Mouse (Mus musculus) midbrain, embryonic 15.5 days (tissue): ENCODE measurements around the gene Mars. TPM values are rescaled to one million over a fixed set of nuclear protein-coding genes. Genes with fewer than 3 reads are reported as not detected.
A peak's percentile ranks its signal among the peaks of the same experiment; 100 is the strongest.

Source experiments
- ATAC-seq: fragments of 200-750 bp; cut with Nextera tagmentation; replicated peaks from 2 replicates; pipeline ENCODE4 v1.8.0; 2017; ENCODE audit warnings: moderate TSS enrichment
- H3K27ac ChIP-seq: fragments of 300-500 bp; sonication (generic); 2 replicates; pipeline ENCODE4 v1.5.1; 2015; ENCODE audit warnings: mild to moderate bottlenecking, inconsistent platforms
- H3K27me3 ChIP-seq: fragments of 300-500 bp; sonication (generic); replicated peaks from 2 replicates; pipeline ENCODE4 v1.6.1; 2015; ENCODE audit warnings: inconsistent platforms
- H3K36me3 ChIP-seq: fragments of 300-500 bp; sonication (generic); replicated peaks from 2 replicates; pipeline ENCODE4 v1.6.1; 2015; ENCODE audit warnings: inconsistent platforms
- H3K4me1 ChIP-seq: fragments of 300-500 bp; sonication (generic); 2 replicates; pipeline ENCODE4 v1.6.1; 2015; ENCODE audit warnings: inconsistent platforms
- H3K4me2 ChIP-seq: fragments of 300-500 bp; sonication (generic); 2 replicates; pipeline ENCODE4 v1.6.1; 2015; ENCODE audit warnings: inconsistent platforms, mild to moderate bottlenecking, moderate library complexity
- H3K4me3 ChIP-seq: fragments of 300-500 bp; sonication (generic); 2 replicates; pipeline ENCODE4 v1.5.1; 2015; ENCODE audit warnings: mild to moderate bottlenecking, inconsistent platforms
- H3K9ac ChIP-seq: fragments of 300-500 bp; sonication (generic); 2 replicates; pipeline ENCODE4 v1.6.1; 2015; ENCODE audit warnings: mild to moderate bottlenecking, inconsistent platforms
- H3K9me3 ChIP-seq: fragments of 300-500 bp; sonication (generic); 2 replicates; pipeline ENCODE4 v1.6.1; 2016; ENCODE audit warnings: inconsistent platforms
- WGBS: fragments of 180-500 bp; shearing (Covaris S2); methylation state at CpG from one replicate; pipeline ENCODE4 v1.1.7; 2015; ENCODE audit warnings: mixed read lengths; 5-methylcytosine and 5-hydroxymethylcytosine counted together
- polyA plus RNA-seq: library from polyadenylated mRNA; unstranded; fragments of >200 nt; fragmentation: Nextera tagmentation; extraction: Ambion mirVana; gene quantifications from 2 replicates; pipeline ENCODE4 v1.2.1, GENCODE M21; 2015

Gene Mars
- 121 and 123 TPM in 2 replicates for polyA plus RNA-seq

GRCm38 (mm10) chr10:127311476-127312355, at the start of gene Mars:
TSS of gene Mars (minus strand) at chr10:127311786.
- WGBS: under 1% methylated on average over 65 of the region's 65 CpGs
- Histone ChIP-seq H3K4me2 (peak within 1 kb of the TSS; percentile 88), H3K27me3 (no peaks in the 10 kb centered on the region), H3K9me3 (no peaks in the 10 kb centered on the region), H3K36me3 (peaks cover 18% of the 10 kb centered on the region), H3K27ac (peak within 1 kb of the TSS; percentile 85), H3K4me1 (peaks cover 20% of the 10 kb centered on the region), H3K4me3 (peak within 1 kb of the TSS; percentile 73), H3K9ac (peak within 1 kb of the TSS; percentile 87)
- peak; percentile 97 for ATAC-seq

- Histone ChIP-seq H3K4me2 (no peak overlapping the region), H3K9me3 (no peaks in the 10 kb centered on the region), H3K27me3 (no peaks in the 10 kb centered on the region), H3K27ac (no peak overlapping the region), H3K4me3 (no peak overlapping the region), H3K9ac (no peak overlapping the region), H3K4me1 (no peaks in the 10 kb centered on the region), H3K36me3 (no peaks in the 10 kb centered on the region)
- ATAC-seq: no peak
- WGBS: 84% methylated on average over 3 of the region's 3 CpGs
Measured at GRCm38 (mm10) chr10:127360714-127361113, 49.1 kb upstream of the Mars start.

DNA sequence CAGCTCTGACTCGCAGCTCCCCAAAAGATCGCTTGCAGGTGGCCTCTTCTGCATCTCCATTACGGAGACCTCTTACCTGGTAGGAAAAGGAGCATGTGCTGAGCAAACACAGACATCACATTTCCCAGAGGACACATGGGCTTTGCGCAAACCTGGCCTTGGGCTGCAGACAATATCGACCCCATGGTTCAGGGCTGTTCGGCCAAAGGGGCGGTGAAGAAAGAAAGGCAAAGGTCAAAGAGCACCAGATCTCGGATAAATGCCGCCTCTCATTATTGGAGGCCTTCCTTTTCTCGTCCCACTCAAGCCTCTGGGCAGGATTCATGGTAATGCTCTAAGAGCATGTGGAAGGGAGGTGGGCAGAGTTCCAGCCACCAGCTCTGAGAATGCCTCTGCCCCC, 43.8 kb upstream of the Mars start:
- Histone ChIP-seq H3K4me3 (no peak overlapping the region), H3K4me2 (no peak overlapping the region)
- 35% methylated on average over 10 of the region's 10 CpGs for WGBS

GRCm38 (mm10) chr10:127353909-127354895, 42.6 kb upstream of the Mars start, which contains the start of gene Inhbe:
TSS of gene Inhbe (minus strand) at chr10:127354411.
- H3K4me1 ChIP-seq: peaks cover 5% of the 10 kb centered on the region; the same call in 1 of the 2 replicates
- no peak within 1 kb of the TSS for H3K4me2 ChIP-seq
- no peak within 1 kb of the TSS for H3K9ac ChIP-seq
- H3K9me3 ChIP-seq: no peaks in the 10 kb centered on the region
- ATAC-seq: no peak
- no peak within 1 kb of the TSS for H3K4me3 ChIP-seq
- H3K27me3 ChIP-seq: no peaks in the 10 kb centered on the region
- WGBS: 89% methylated on average over 18 of the region's 18 CpGs
- no peak within 1 kb of the TSS for H3K27ac ChIP-seq
- no peaks in the 10 kb centered on the region for H3K36me3 ChIP-seq

More for the DNA sequence above, 43.8 kb upstream of the Mars start:
- peaks cover 5% of the 10 kb centered on the region; the same call in 1 of the 2 replicates for H3K4me1 ChIP-seq
- no peak overlapping the region for H3K27ac ChIP-seq
- H3K9me3 ChIP-seq: no peaks in the 10 kb centered on the region
- H3K9ac ChIP-seq: no peak overlapping the region
- no peaks in the 10 kb centered on the region for H3K27me3 ChIP-seq
- ATAC-seq: no peak
- H3K36me3 ChIP-seq: no peaks in the 10 kb centered on the region

DNA sequence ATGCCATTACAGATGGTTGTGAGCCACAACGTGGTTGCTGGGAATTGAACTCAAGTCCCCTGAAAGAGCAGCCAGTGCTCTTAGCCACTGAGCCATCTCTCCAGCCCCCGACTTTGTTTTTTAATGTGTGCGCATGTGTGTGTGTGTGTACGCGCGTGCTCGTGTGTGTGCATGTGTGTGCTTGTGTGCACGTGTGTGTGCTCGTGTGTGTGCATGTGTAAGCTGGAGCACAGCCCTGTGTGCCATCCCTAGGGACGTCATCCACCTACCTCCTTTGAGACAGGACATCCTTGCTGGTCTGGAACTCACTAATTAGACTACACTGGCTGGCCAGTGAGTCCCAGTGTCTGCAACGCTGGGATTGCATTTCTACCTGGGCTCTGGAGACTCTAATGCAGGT, 41.2 kb upstream of the Mars start:
- Histone ChIP-seq H3K27ac (no peak overlapping the region), H3K9me3 (no peaks in the 10 kb centered on the region), H3K4me2 (no peak overlapping the region), H3K9ac (no peak overlapping the region), H3K4me1 (peaks cover 5% of the 10 kb centered on the region; the same call in 1 of the 2 replicates), H3K36me3 (no peaks in the 10 kb centered on the region), H3K4me3 (no peak overlapping the region), H3K27me3 (no peaks in the 10 kb centered on the region)
- no peak for ATAC-seq
- 87% methylated on average over 11 of the region's 11 CpGs for WGBS

- ATAC-seq: no peak
- WGBS: 94% methylated on average over 9 of the region's 9 CpGs
- Histone ChIP-seq H3K27ac (no peak overlapping the region), H3K9ac (no peak overlapping the region), H3K4me1 (peaks cover 5% of the 10 kb centered on the region; the same call in 1 of the 2 replicates), H3K36me3 (no peaks in the 10 kb centered on the region), H3K4me2 (no peak overlapping the region), H3K27me3 (no peaks in the 10 kb centered on the region), H3K4me3 (no peak overlapping the region), H3K9me3 (no peaks in the 10 kb centered on the region)
Measured at GRCm38 (mm10) chr10:127352187-127352586, 40.6 kb upstream of the Mars start.

- Histone ChIP-seq H3K4me3 (no peak overlapping the region), H3K9me3 (no peaks in the 10 kb centered on the region), H3K4me1 (peaks cover 5% of the 10 kb centered on the region; the same call in 1 of the 2 replicates), H3K4me2 (no peak overlapping the region), H3K9ac (no peak overlapping the region), H3K36me3 (no peaks in the 10 kb centered on the region), H3K27me3 (no peaks in the 10 kb centered on the region), H3K27ac (no peak overlapping the region)
- ATAC-seq: no peak
- 74% methylated on average over 8 of the region's 8 CpGs for WGBS
Measured at GRCm38 (mm10) chr10:127351719-127352118, 40.1 kb upstream of the Mars start.

DNA sequence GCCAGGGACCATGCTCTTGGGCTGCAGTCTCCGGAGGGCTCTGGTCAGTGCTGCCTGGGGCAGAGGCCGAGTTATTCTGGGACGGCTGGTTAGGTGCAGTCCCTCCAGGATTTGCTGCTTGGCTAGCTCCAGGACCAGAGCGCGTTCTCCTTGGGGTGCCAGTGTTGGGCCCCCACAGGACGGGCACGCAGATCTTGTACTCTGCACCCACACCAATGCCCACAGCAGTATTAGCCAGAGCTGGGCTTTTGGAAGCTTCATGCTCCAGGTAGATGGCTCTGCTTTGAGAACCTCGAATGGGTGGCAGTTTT, 39.7 kb upstream of the Mars start:
- ATAC-seq: no peak
- Histone ChIP-seq H3K27me3 (no peaks in the 10 kb centered on the region), H3K36me3 (no peaks in the 10 kb centered on the region), H3K4me2 (peak overlapping the region; percentile 42; the same call in 1 of the 2 replicates), H3K9ac (no peak overlapping the region), H3K9me3 (no peaks in the 10 kb centered on the region), H3K4me1 (peaks cover 5% of the 10 kb centered on the region; the same call in 1 of the 2 replicates), H3K4me3 (no peak overlapping the region), H3K27ac (no peak overlapping the region)
- WGBS: 86% methylated on average over 8 of the region's 8 CpGs

DNA sequence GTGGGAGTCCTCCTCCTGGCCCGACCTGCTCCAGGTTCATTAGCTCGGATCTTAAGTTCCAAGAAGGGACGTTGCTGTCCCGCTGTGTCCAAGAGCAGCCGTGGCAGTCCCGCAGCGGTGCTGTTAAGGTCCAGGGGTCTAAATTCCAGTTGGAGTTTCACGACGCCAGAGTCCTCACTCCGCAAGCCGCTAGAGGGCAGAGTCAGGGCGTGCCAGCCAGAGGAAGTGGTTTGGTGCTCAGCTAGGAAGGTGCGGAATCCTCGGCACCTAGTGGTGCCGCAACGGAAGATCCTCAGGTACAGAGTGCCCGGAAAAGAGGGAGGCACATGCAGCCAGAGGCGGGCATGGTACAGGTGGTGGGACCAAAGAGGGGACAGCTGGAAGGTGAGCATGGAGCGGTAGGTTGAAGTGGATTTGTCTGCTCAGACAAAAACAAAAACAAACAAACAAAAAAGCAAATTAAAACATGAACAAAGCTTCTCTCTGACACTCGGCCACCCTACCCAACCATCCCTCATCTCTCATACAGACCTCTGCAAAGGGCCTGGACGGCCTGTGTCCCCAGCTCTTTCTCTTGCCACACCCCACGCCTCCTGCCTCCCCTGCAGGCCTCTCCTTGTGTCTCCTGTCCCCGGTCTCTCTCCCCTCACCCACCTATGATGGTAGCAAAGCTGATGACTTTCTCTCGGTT, 39.2 kb upstream of the Mars start:
- peak overlapping the region; percentile 42 for H3K4me2 ChIP-seq
- peaks cover 5% of the 10 kb centered on the region; the same call in 1 of the 2 replicates for H3K4me1 ChIP-seq
- peak overlapping the region; percentile 16; the same call in 1 of the 2 replicates for H3K4me3 ChIP-seq
- no peak overlapping the region for H3K9ac ChIP-seq
- H3K27me3 ChIP-seq: no peaks in the 10 kb centered on the region
- H3K36me3 ChIP-seq: no peaks in the 10 kb centered on the region
- peak; percentile 69 for ATAC-seq
- no peaks in the 10 kb centered on the region for H3K9me3 ChIP-seq
- 10% methylated on average over 24 of the region's 24 CpGs for WGBS
- no peak overlapping the region for H3K27ac ChIP-seq

- ATAC-seq: no peak
- Histone ChIP-seq H3K4me1 (peaks cover 5% of the 10 kb centered on the region; the same call in 1 of the 2 replicates), H3K9ac (no peak overlapping the region), H3K27ac (no peak overlapping the region), H3K27me3 (no peaks in the 10 kb centered on the region), H3K4me2 (no peak overlapping the region), H3K9me3 (no peaks in the 10 kb centered on the region), H3K36me3 (no peaks in the 10 kb centered on the region), H3K4me3 (no peak overlapping the region)
- 81% methylated on average over 8 of the region's 8 CpGs for WGBS
Measured at GRCm38 (mm10) chr10:127349810-127350209, 38.2 kb upstream of the Mars start.

DNA sequence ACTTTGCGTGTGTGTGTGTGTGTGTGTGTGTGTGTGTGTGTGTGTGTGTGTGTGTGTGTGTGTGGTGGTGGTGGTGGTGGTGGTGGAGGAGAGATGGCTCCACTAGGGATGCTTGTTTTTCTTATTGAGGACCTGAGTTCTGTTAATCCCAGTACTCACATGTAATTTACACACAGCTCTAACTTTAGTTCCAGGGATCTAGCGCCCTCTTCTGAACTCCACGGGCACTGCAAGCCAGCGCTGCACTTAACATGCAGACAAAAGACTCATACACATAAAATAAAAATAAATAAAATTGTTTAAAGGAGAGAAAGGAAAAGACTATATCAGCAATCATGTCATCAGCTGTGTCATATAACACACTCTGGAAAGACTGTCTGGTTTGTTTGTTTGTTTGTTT, 37.4 kb upstream of the Mars start:
- H3K4me2 ChIP-seq: no peak overlapping the region
- H3K27ac ChIP-seq: no peak overlapping the region
- H3K36me3 ChIP-seq: no peaks in the 10 kb centered on the region
- no peaks in the 10 kb centered on the region for H3K9me3 ChIP-seq
- no peaks in the 10 kb centered on the region for H3K27me3 ChIP-seq
- no peak overlapping the region for H3K4me3 ChIP-seq
- H3K4me1 ChIP-seq: peaks cover 5% of the 10 kb centered on the region; the same call in 1 of the 2 replicates
- whole genome bisulfite sequencing: 72% methylated on average over 4 of the region's 4 CpGs
- H3K9ac ChIP-seq: no peak overlapping the region
- no peak for ATAC-seq
